Mouse (Mus musculus) ES-Bruce4 (cell line): ENCODE data around the gene Hnrnph2. TPM values are rescaled to one million over a fixed set of nuclear protein-coding genes. Genes with fewer than 3 reads are reported as not detected.

Source experiments
- H3K27ac ChIP-seq: 2 replicates; pipeline ENCODE4 v1.5.1; 2012; ENCODE audit warnings: low read length, inconsistent platforms; ENCODE audit not compliant: insufficient read depth
- H3K27me3 ChIP-seq: 2 replicates; pipeline ENCODE4 v1.6.1; 2012; ENCODE audit warnings: mild to moderate bottlenecking, low read length, inconsistent platforms; ENCODE audit not compliant: control insufficient read depth, poor library complexity, insufficient read depth, severe bottlenecking
- H3K36me3 ChIP-seq: 2 replicates; pipeline ENCODE4 v1.6.1; 2012; ENCODE audit warnings: inconsistent platforms, mild to moderate bottlenecking, low read length, moderate library complexity; ENCODE audit not compliant: control insufficient read depth, poor library complexity, insufficient read depth, severe bottlenecking
- H3K4me1 ChIP-seq: one replicate; pipeline ENCODE4 v1.8.1; 2011; ENCODE audit warnings: low read length; ENCODE audit not compliant: control insufficient read depth, insufficient read depth
- H3K4me3 ChIP-seq: 2 replicates; pipeline ENCODE4 v1.5.1; 2011; ENCODE audit warnings: low read depth, mild to moderate bottlenecking, low read length
- H3K9ac ChIP-seq: 2 replicates; pipeline ENCODE4 v1.6.1; 2012; ENCODE audit warnings: low read depth, mild to moderate bottlenecking, inconsistent platforms; ENCODE audit not compliant: poor library complexity, severe bottlenecking
- H3K9me3 ChIP-seq: replicated peaks from 2 replicates; pipeline ENCODE4 v1.6.1; 2012; ENCODE audit warnings: mild to moderate bottlenecking, low read length, inconsistent platforms; ENCODE audit not compliant: control insufficient read depth, poor library complexity, insufficient read depth, severe bottlenecking
- CTCF ChIP-seq: IDR thresholded peaks from one replicate; pipeline ENCODE4 v1.8.1; 2011; ENCODE audit warnings: low read depth, low read length
- EP300 ChIP-seq: IDR thresholded peaks from 2 replicates; pipeline ENCODE4 v1.6.1; 2011; ENCODE audit warnings: low read depth, low read length; ENCODE audit not compliant: insufficient read depth
- POLR2A ChIP-seq: IDR thresholded peaks from one replicate; pipeline ENCODE4 v1.8.1; 2011; ENCODE audit warnings: low read length; ENCODE audit not compliant: insufficient read depth
- polyA plus RNA-seq: library from polyadenylated mRNA; stranded (reverse); fragments of >200 nt; gene quantifications from 2 replicates; pipeline ENCODE4 v1.2.4, GENCODE M21; 2011; ENCODE audit warnings: low read depth; ENCODE audit not compliant: missing spikeins, insufficient read depth, insufficient read length

The Hnrnph2 gene
- polyA plus RNA-seq, 1 experiment: 125 TPM

GRCm38 (mm10) chrX:134588261-134588660, 12.7 kb upstream of the Hnrnph2 start:
- H3K27me3 ChIP-seq: no peaks in the 10 kb centered on the region
- H3K4me3 ChIP-seq: no peak overlapping the region
- no peaks in the 10 kb centered on the region for H3K9me3 ChIP-seq
- H3K4me1 ChIP-seq: no peaks in the 10 kb centered on the region
- H3K36me3 ChIP-seq: peaks cover 38% of the 10 kb centered on the region
- peak overlapping the region; percentile 67; the same call in 1 of the 2 replicates for H3K27ac ChIP-seq
- TF ChIP-seq CTCF (no peak), POLR2A (no peak), EP300 (no peak)
- peak overlapping the region; percentile 59; the same call in 1 of the 2 replicates for H3K9ac ChIP-seq

GRCm38 (mm10) chrX:134588997-134589396, 12.0 kb upstream of the Hnrnph2 start:
- H3K27me3 ChIP-seq: no peaks in the 10 kb centered on the region
- H3K4me3 ChIP-seq: no peak overlapping the region
- no peaks in the 10 kb centered on the region for H3K4me1 ChIP-seq
- peak overlapping the region; percentile 67 for H3K27ac ChIP-seq
- peaks cover 38% of the 10 kb centered on the region for H3K36me3 ChIP-seq
- no peaks in the 10 kb centered on the region for H3K9me3 ChIP-seq
- TF ChIP-seq EP300: no peak
- TF ChIP-seq CTCF: no peak
- no peak for TF ChIP-seq POLR2A
- H3K9ac ChIP-seq: no peak overlapping the region

GRCm38 (mm10) chrX:134589836-134590235, 11.1 kb upstream of the Hnrnph2 start:
- H3K27me3 ChIP-seq: no peaks in the 10 kb centered on the region
- no peak for TF ChIP-seq EP300
- TF ChIP-seq CTCF: no peak
- TF ChIP-seq POLR2A: no peak
- H3K9me3 ChIP-seq: no peaks in the 10 kb centered on the region
- H3K27ac ChIP-seq: no peak overlapping the region
- H3K4me3 ChIP-seq: no peak overlapping the region
- H3K9ac ChIP-seq: no peak overlapping the region
- H3K36me3 ChIP-seq: peaks cover 38% of the 10 kb centered on the region
- no peaks in the 10 kb centered on the region for H3K4me1 ChIP-seq

- TF ChIP-seq POLR2A (no peak), EP300 (no peak), CTCF (no peak)
- peak overlapping the region; percentile 76 for H3K9ac ChIP-seq
- H3K4me3 ChIP-seq: peak overlapping the region; percentile 95
- no peaks in the 10 kb centered on the region for H3K9me3 ChIP-seq
- H3K36me3 ChIP-seq: no peaks in the 10 kb centered on the region; the same call in 1 of the 2 replicates
- H3K27ac ChIP-seq: peak overlapping the region; percentile 33; the same call in 1 of the 2 replicates
- no peaks in the 10 kb centered on the region for H3K4me1 ChIP-seq
- no peaks in the 10 kb centered on the region for H3K27me3 ChIP-seq
These were observed 935 bp upstream of the Hnrnph2 start for GRCm38 (mm10) chrX:134599922-134600565.

- no peaks in the 10 kb centered on the region for H3K27me3 ChIP-seq
- H3K27ac ChIP-seq: peak overlapping the region; percentile 80; the same call in 1 of the 2 replicates
- TF ChIP-seq CTCF (no peak), POLR2A (no peak), EP300 (no peak)
These were observed 571 bp downstream of the Hnrnph2 start for GRCm38 (mm10) chrX:134601380-134602120.

GRCm38 (mm10) chrX:134609472-134609871, 8.5 kb downstream of the Hnrnph2 start:
- Histone ChIP-seq H3K4me3 (no peak overlapping the region), H3K27me3 (no peaks in the 10 kb centered on the region), H3K9me3 (no peaks in the 10 kb centered on the region), H3K4me1 (no peaks in the 10 kb centered on the region), H3K9ac (no peak overlapping the region), H3K36me3 (no peaks in the 10 kb centered on the region), H3K27ac (no peak overlapping the region)
- TF ChIP-seq POLR2A (no peak), EP300 (no peak)

More at GRCm38 (mm10) chrX:134601380-134602120, 571 bp downstream of the Hnrnph2 start:
- Histone ChIP-seq H3K9ac (peak overlapping the region; percentile 92), H3K36me3 (no peaks in the 10 kb centered on the region; the same call in 1 of the 2 replicates), H3K4me3 (peak overlapping the region; percentile 97), H3K4me1 (no peaks in the 10 kb centered on the region), H3K9me3 (no peaks in the 10 kb centered on the region)
